Mouse (Mus musculus) erythroblast, embryonic 14.5 days (primary cell): ENCODE results near the gene Cphx3.
"Not testable (repeated sequence)": the region's sequence is repeated elsewhere in the genome, so short reads cannot be mapped to it uniquely, and the experiment has no call there.

Experiments
- GATA1 ChIP-seq: IDR thresholded peaks from 2 replicates; pipeline ENCODE4 v1.6.1; 2012; ENCODE audit warnings: low read length, inconsistent platforms, mixed read lengths
- TAL1 ChIP-seq: IDR thresholded peaks from 3 replicates; pipeline ENCODE4 v1.6.1; 2012; ENCODE audit warnings: low read length, inconsistent platforms, mixed read lengths

DNA sequence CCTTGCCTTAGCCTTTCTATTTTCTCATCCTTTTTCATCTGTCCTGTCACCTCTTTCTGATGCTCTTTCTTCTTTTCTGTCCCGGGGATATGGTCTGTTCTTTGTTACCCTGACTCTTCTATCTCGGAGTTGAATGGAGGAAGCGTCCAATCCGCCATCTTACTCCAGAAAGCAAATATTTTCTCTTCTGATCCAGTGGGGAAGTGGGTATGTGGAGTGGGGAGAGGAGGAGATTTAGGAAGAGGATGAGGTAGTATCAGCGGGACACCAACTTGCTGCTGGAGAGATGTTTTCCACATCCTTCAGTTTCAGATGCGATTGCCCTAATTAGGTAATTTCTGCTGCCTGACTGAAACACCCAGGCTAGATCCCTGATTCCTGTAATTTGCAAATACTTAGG lies 176.6 kb downstream of the Cphx3 start:
- TF ChIP-seq GATA1, TAL1: not testable (repeated sequence)
